In the genomic region with DNA sequence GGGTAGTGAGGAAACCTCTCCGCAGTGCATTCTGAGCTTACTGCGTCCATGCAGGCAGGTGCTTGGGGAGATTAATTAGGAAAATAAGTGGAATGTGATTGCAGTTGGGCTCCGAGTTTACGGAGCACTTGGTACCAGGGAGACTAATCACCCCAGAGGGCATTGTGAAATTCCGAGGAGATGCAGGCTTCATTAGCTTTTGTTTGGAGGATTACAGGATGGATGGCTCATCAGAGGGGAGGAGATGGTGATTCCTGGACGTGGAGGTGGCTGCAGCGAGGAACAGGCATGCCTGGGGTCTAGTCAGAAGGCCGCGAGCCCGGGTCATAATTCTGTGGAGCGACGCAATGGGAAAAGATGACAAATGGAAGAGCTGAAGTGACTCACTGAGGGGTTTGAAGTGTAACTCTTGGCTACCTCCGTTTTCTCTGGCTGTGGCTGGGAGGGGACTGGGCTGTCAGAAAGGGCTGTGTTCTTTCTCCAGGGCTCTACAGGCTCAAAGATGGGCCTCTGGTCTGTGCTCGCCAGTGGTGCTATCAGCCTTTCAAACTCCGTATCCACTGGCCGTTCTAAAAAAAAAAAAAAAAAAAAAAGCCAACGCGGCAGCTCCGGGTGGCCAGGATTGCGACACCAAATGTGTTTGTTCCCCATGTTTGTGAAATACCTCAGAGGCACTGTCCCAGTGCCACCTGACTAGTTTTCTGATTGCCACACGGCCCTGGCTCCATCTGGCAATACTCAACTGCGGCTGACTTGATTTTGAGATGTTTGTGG, we compare ENCODE assay signal across 8 mouse cellular contexts.
DNase-seq lines count a peak whose midpoint lies in the region; ATAC-seq and TF ChIP-seq lines count a peak whose summit lies in the region.

No protein-coding gene starts in this region.

- peaks cover 7% of the 10 kb centered on the region for H3K4me1 ChIP-seq in brown adipose tissue, adult 24 weeks (ENCODE audit: control insufficient read depth, insufficient read depth, insufficient read length, low read length)
- H3K4me1 ChIP-seq in lung, postnatal 0 days (ENCODE audit: insufficient read depth, low read depth, low read length), result no peaks in the 10 kb centered on the region

- no peak overlapping the region for H3K9ac ChIP-seq in lung, postnatal 0 days (replicated peaks; ENCODE audit: low read depth)

- WGBS in lung, postnatal 0 days, result 10% methylated on average over 21 of the region's 22 CpGs

- no peak for TF ChIP-seq CTCF in lung, postnatal 0 days (IDR thresholded peaks at IDR 0.05)

- no peaks in the 10 kb centered on the region for H3K9me3 ChIP-seq in lung, postnatal 0 days (ENCODE audit: low read length)

- H3K27ac ChIP-seq in brown adipose tissue, adult 24 weeks (replicated peaks; ENCODE audit: low read depth, low read length), result peak overlapping the region; percentile 89
- H3K27ac ChIP-seq in lung, postnatal 0 days (ENCODE audit: low read length), result peak overlapping the region; percentile 68

- peak; percentile 66 for DNase-seq in NIH3T3 (ENCODE audit: low read depth)
- peak; percentile 35 to 56 for DNase-seq in heart, adult 9 months (ENCODE audit: low spot score in 2 of 2)
- peak; percentile 48 for DNase-seq in kidney, adult 9 months
- DNase-seq in lung, postnatal 0 days (ENCODE audit: low spot score), result peak; percentile 93
- peak; percentile 13 for DNase-seq in retina, postnatal 7 days (ENCODE audit: low read depth, low spot score)
- no peak for DNase-seq in thymus, postnatal 36 days

- peak; percentile 89 for TF ChIP-seq EP300 in lung, postnatal 0 days (IDR thresholded peaks at IDR 0.05)

- no peaks in the 10 kb centered on the region for H3K27me3 ChIP-seq in lung, postnatal 0 days (replicated peaks; ENCODE audit: insufficient read depth, low read length)

- ATAC-seq in lung, postnatal 0 days, result peak; percentile 82
- no peak for ATAC-seq in activated CD4-positive, CD25-positive, alpha-beta regulatory T cell, adult 4 months

- H3K4me2 ChIP-seq in lung, postnatal 0 days (replicated peaks; ENCODE audit: low read depth, low read length), result peak overlapping the region; percentile 27

- no peak overlapping the region for H3K4me3 ChIP-seq in brown adipose tissue, adult 24 weeks (ENCODE audit: insufficient read depth, low read depth, low read length)
- H3K4me3 ChIP-seq in lung, postnatal 0 days (ENCODE audit: low read depth, low read length), result no peak overlapping the region

- no peaks in the 10 kb centered on the region for H3K36me3 ChIP-seq in lung, postnatal 0 days (ENCODE audit: insufficient read depth, low read length)

Comparison
In these comparisons a context has a peak if more than half of its experiments do, and no peak if none do; other contexts are left out.
1. DNase-seq: peak in NIH3T3 (single experiment), heart, adult 9 months (2 of 2), kidney, adult 9 months (single experiment), lung, postnatal 0 days (single experiment) and retina, postnatal 7 days (single experiment); none in thymus, postnatal 36 days (0 of 2).